Mouse (Mus musculus): ENCODE measurements around the gene Gdpd5.

Gdpd5 gene

DNA sequence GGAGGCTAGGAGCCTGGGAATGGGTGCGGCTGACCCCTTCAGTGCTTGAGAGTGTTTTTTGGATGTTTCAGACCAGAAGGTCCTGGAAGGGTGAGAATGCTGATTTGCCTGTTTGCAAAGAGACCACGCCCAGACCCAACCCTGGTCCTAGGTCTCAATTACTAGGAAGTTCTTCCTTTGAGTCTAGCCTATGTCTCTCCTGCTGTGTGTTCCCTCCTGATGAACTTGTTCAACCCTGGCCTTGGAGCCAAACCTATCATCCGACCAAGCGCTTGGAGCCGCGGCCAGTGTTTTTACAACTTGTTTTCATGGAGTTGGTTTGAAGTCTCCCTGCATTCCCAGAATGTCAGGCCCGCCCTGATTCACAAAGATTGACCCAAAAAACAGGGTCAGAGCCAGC is 22.0 kb downstream of the Gdpd5 start:
- DNase-seq (ENCODE audit: inconsistent age in 2 of 2, low spot score in 1 of 2), result no peak

DNA sequence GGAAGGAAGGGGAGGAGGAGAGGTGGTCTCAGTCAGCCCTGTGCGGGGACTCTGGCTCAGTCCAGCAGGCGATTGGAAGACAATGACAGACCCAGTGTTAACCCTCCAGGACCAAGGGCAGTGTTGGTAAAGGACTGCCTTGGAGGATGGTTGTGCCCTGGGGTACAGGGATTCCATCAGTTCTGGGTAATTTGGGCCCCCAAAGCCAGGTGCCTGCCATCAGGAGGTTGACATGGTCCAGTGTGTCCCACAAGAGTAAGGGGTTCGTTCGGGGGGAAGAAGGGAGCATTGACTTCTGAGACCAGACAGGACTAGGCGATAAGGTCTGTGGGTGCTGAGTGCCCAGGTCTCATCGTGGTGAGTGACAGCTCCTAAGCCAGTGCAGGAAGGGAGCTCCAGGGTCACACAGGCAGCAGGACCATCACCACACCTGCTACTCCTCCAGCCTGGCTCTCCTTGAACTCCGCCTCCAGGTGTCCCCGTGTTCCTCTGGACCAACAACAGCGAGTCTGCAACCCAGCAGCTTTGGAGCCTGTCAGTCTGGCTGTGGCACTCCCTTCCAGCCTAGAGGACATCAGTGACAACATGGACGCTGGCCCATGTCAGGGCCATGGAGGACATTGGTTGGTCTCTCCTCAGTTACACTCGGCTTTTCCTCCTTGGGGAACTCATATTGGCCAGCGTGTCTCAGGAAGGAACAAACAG is 23.0 kb downstream of the Gdpd5 start:
- DNase-seq (ENCODE audit: inconsistent age in 2 of 2, low spot score in 1 of 2), result no peak

DNA sequence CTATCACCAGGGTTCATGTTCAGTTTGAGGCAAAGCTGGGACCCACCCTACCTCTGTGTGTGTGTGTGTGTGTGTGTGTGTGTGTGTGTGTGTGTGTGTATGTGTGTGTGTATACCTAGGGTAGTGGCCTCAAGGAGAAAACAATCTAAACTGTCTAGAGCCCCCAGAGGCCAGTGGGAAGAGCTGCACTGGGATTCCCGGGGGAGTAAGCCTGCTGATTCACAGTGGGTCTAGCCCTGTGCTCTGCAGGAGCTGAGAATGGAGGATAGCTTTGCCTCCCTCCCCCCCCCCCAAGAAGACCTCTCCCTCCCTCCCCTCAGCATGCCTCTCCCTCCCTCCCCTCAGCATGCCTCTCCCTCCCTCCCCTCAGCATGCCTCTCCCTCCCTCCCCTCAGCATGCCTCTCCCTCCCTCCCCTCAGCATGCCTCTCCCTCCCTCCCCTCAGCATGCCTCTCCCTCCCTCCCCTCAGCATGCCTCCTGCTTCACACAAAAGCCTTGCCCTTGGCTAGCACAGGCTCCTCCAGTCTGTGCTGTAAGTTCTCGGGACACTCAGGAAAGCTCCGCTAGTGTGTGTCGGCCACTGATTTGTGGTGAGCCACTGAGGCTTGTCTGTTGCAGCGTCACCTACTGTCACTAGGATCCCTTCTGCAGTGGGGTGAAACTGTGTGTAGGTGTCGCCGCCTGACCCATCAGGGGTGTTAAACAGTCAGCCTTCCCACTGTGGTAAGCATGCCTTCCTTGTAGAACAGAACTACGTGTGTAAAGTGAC is 24.4 kb downstream of the Gdpd5 start:
- no peak for DNase-seq (ENCODE audit: inconsistent age in 2 of 2, low spot score in 1 of 2)

DNA sequence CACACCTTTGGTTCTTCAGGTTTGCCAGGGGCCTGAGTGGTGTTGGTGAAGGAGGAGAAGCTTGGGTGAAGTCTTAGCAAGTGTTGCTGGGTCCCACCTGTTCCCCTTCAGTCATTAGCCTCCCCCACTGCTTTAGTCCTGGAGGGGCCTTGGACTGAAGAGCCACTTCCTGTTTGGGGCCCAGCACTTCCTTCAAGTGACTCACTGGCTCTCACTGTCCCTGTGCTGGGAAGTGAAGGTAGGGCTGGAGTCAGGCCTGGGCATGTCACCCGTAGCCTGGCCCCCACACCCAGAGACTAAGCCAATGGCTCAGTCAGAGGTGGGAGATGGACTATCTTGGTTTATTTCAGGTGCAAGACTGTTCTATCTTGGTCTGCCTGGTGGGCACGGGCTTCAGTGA is 26.4 kb downstream of the Gdpd5 start:
- no peak for DNase-seq (ENCODE audit: inconsistent age in 2 of 2, low spot score in 1 of 2)

DNA sequence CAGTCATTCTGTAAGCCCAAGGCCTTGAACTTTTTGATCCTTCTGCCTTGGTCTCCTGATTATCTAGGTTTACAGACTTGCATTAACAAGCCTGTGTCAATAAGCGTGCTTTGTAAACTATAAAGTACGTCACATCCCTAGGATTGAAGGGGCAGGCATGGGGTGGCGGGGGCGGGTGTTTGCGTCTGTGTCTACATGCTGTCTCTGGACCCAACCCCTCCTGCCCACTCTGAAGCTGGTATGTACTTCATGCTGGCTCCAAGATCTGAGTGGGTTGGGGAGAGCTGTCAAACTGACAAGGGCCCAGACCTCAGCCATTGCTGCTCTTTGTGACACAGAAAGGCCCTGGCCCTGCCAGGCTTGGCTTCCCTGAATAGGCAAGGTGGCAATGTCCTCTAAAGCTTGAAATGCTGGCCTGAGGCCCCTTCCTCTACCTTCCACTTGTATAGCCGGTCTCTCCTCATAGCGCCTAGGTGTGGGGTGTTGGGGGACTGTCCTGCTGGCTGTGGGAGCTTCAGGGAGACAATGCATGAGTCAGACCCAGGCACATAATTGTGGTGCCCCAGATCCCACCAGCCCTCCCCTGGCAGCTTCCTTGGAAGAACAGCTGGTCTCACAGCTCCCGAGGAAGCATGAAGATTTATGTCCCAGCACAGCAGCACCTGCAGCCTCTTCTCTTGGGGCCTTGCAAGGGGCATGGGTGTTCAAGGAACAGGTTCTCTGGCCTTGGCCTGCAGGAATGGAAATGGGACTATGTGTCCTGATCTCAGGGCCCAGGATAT is 28.4 kb downstream of the Gdpd5 start:
- no peak for DNase-seq (ENCODE audit: inconsistent age in 2 of 2, low spot score in 1 of 2)

DNA sequence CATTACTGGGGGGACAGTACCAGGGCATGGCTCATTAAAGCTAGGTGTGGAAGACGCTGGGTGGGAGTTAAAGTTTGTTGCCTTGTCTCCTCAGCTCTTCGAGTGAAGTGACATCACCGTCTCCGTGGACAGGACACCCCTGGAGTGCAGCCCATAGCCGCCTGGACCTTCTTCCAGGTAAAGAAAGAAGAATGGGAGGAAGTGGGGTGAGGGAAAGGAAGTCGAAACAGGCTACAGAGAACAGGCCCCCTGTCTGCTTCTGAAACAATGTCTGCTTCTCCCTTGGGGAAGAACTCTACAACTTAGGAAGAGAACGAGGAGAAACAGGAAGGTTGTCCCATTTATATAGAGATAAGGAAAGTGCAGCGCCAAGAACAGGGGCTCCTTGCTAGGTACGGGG is 29.1 kb downstream of the Gdpd5 start:
- DNase-seq (ENCODE audit: inconsistent age in 2 of 2, low spot score in 1 of 2), result no peak

DNA sequence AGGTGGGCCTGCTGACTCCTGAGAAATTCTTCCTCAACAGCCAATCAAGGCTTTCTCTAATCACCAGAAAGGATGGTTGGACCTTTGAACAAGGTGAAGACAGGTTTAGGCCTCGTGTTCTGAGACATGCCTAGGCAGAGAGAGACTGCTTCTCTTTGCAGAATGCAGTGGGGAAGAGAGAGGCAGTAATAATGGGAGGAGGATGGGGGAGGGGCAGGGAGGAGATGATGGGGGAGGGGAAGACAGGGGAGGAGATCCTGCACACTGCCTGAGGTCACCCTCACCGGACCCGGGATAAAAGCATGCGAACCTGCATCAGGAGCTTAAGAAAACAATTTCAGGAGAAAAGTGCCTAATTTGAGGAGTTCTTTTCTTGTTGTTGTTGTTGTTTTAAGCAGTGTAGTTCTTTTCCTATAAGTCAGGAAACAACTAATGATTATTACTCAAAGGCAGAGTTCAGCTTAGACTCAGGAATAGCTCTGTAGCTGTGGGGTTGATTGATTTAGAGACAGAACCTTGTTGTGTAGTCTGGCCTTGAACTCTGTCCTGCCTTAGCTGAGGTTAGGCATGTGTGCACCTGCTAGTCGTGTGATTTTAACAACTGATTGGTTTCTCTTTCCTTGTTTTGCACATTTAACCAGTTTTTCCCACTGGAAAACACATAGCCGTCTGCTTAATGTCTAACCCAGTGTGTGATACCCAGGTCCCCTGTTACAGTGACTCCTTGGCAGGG is 30.0 kb downstream of the Gdpd5 start:
- no peak for DNase-seq (ENCODE audit: inconsistent age in 2 of 2, low spot score in 1 of 2)

DNA sequence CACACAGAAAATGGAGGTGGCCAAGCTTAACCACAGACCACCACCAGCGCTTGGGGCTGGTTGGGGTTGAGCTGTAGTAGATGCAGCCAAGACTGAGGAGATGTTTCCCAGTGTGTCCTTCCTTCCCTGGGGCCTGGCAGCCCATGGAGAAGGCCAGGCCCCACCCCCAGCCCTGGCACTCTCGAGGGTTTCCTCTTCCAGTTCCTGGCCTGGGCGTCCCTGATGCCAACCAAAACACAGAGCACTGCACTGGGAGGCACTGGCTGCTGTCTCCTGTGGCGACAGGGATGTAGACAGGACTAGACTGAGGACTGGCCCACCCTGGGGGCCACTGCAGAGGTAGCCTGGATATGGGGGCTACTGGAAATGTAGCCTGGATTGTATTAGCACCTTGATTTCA is 33.8 kb downstream of the Gdpd5 start:
- DNase-seq (ENCODE audit: inconsistent age in 2 of 2, low spot score in 1 of 2), result peak in 1 of 2 experiments; percentile 56

DNA sequence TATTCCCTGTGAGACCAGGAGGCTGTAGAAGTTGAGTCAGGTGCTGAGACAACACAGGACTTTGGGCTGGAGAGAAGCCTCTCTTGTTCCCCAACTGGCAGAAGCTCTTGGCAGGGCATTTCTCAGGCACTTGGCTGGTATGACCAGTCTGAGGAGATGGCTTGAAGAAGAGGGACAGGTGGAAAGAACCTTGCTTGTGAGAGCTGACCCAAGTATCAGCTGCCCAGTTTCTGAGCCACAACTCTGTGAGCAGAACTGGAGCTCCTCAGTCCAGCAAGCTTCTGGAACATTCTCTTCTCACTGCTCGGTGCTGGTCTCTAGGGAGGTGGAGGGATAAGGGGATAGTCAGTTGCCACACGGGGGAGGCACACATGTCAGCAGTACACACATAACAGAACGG is 38.1 kb downstream of the Gdpd5 start:
- DNase-seq (ENCODE audit: inconsistent age in 2 of 2, low spot score in 1 of 2), result no peak

DNA sequence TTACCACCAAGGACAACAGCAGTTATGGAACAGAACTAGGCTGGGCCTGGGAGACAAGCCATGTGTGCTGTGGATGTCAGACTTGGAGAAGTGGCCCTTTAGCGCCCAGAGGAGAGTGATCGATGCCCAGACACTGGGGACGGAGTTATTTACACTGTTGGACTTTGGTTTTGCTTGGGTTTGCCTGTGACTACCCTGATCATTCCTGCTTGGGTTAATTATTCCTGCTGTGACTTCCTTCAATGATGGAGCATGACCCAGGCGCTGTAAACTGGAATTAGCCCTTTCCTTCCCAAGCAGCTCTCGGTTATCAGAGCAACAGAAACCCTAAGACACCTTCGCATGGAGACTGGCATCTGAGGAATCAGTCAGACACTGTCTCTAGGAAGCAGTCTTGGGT is 39.8 kb downstream of the Gdpd5 start:
- DNase-seq (ENCODE audit: inconsistent age in 2 of 2, low spot score in 1 of 2), result no peak

DNA sequence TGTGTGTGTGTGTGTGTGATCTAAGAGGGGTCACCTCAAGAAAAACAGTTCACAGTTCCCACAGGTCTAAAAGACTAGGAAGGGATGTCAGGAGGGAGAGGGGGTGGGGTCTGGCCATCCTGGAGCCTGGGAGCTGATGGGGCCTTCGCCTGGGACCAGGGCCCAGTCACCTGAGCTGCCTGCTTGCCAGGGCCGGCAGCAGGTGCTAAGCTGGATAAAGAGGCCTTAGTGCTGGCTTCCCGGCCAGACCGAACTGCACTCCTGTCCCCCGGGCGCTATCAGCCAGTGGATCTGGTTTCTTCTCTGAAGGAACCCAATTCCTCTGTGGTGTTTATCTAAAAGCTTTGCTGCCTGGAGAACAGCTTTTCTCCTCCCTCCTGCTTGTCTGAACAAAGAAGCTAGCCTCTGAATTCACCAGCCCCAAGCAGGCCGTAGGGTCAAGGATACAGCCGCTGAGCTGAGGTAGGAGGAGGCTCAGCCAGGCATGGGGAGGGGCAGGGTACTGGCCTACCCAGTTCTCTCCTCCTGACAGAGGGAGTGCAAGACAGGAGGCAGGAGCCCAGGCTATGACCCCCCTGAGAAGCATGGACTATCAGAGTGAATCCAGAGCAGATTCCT is 43.4 kb downstream of the Gdpd5 start:
- DNase-seq (ENCODE audit: inconsistent age in 2 of 2, low spot score in 1 of 2), result peak; percentile 73 to 79

DNA sequence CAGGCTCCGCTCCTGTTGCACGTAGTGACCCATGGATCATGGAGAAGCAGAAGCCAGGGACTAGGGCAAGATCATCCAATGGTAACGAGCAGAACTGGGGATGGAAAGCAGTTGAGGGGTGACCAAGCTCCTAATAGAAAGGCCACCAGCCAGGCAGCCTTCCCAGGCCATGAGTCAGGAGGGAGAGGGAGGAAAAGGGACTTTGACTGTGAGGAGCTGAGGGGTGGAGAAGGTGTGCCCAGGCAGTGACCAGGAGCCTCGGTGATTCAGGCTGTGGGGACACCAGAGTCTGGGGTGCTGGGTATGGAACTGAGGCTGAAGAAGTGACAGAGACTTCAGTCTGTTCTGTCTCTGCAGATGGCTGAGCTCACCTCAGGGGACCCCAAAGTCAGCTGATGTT is 44.5 kb downstream of the Gdpd5 start:
- peak in 1 of 2 experiments; percentile 55 for DNase-seq (ENCODE audit: inconsistent age in 2 of 2, low spot score in 1 of 2)

DNA sequence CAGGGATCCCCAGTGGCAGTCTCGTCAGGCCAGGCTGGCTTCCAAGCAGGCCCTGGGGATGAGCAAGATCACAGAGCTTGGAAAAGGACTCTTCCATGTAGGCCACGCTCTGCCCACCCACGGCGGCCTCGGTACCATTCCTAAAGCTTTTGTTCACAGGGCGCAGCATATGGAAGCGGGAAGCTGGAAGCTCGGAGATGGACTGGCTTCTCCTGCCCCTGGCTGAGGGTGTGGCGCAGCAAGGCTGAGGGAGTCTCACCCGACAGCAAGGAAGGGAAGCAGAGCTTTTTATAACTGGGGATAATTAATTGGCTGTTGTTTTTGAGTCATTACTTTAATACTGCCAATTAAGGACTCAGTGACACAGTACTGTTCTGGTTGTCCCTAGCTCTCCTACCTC is 45.8 kb downstream of the Gdpd5 start:
- no peak for DNase-seq (ENCODE audit: inconsistent age in 2 of 2, low spot score in 1 of 2)

DNA sequence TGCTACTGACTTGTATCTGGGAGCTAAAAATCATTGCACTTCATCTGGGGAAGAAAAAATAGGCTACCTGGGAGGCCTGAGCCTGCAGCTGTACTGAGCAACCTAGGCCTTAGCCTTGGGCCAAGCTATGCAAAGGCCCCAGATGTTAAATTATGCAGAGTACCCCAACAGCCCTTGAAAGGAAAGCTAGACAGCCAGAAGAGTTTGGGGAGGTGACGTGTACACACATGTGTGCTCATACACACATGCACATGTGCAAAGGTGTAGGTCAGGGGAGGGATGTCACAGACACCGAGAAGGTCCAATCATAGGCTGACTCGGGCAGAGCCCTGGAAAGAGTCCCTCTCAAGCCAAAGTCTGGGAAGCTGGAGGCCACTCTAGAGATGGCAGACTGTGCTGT is 46.8 kb downstream of the Gdpd5 start:
- DNase-seq (ENCODE audit: inconsistent age in 2 of 2, low spot score in 1 of 2), result no peak

DNA sequence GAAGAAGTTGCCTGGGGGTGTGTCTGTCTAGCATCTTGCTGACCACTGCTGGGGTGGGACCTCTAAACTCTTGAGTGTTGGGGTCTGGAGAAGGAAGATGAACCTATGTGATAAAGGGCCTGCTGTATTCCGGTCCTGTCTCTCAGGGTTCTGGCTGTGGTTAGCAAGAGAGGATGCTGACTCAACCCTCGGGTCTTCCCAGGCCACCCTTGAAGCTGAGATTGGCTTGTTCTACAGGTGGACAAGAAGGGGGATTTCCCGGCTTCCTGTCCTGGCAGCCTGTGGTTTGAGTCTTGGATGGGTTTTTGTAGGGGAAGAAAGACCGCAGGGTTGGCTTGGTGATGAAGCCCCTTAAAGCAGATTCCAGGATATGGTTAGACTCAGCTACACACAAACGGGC is 47.6 kb downstream of the Gdpd5 start:
- no peak for DNase-seq (ENCODE audit: inconsistent age in 2 of 2, low spot score in 1 of 2)

DNA sequence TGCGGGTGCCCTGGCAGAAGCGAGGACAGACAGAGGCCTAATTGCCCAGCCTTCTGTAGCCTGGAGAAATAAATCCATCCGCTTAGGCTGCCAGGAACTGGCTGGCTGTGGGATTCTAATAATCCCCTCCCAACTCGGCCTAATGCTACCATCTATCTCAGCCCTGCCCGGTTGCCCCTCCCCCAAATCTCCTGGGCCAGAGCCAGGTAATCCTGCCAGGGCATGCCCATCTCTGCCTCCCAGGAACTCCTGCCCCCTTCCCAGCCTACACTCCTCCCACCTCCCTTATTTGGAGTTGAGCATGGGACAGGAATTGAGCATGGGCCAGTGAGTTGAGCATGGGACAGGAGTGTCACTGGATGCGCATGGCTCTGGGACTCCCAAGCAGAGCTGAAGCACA is 48.6 kb downstream of the Gdpd5 start:
- DNase-seq (ENCODE audit: inconsistent age in 2 of 2, low spot score in 1 of 2), result no peak

DNA sequence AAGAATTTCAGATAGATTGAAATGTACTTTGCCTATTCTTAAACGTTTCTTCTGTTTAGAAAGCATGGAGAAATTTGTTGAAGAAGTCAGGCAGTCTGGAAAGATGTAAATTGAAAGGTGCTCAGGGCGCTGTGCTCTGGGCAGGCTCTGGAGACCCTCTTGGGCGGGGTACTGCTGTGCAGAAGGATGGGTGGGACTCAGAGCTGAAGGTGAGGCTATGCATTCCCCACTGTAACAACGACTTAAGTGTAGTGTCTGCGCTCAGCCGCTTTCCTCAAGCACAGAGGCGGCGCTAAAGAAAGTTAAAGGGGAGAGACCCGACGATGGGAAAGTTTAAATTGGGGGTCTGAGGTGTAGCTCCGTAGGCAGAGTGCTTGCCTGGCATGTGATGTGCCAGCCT is 49.0 kb downstream of the Gdpd5 start:
- DNase-seq (ENCODE audit: inconsistent age in 2 of 2, low spot score in 1 of 2), result no peak

DNA sequence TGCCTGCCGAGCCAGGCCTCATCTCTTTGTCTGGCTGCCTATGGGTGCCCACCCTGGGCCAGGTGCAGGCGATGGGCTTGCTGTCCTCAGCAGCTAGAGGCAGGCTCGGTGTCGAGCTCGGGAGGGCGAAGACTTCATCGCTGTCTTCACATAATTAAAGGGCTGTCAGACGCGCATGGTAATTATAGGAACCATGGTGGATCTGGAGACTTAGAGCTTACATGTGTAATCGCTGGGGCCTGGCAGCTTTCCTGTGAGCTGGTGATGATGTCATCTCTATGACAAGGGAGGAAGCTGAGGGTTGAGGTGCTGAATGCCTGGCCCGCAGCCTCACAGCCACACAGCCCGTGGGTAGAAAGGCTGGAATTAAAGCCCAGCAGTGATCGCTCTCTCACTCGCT is 51.0 kb downstream of the Gdpd5 start:
- DNase-seq (ENCODE audit: inconsistent age in 2 of 2, low spot score in 1 of 2), result no peak

DNA sequence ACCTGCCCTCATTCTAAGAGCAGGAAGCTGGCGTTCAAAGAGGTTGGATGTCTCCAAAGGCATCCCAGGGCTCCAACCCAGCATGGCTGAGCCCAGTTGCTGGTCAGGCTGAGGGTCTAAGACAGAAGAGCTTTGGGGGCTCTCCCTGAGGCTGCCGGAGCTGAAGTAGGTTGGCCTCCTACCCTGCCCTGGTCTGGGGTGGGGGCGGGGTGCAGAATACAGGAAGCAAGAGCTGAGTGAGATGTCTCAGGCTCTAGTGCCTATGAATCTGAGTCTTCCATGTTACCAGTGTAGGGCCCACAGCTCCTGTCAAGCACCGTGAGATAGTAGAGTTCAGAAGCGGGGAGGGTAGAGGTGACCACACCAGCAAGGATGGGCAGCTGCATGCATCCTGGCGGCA is 51.6 kb downstream of the Gdpd5 start:
- DNase-seq (ENCODE audit: inconsistent age in 2 of 2, low spot score in 1 of 2), result no peak

DNA sequence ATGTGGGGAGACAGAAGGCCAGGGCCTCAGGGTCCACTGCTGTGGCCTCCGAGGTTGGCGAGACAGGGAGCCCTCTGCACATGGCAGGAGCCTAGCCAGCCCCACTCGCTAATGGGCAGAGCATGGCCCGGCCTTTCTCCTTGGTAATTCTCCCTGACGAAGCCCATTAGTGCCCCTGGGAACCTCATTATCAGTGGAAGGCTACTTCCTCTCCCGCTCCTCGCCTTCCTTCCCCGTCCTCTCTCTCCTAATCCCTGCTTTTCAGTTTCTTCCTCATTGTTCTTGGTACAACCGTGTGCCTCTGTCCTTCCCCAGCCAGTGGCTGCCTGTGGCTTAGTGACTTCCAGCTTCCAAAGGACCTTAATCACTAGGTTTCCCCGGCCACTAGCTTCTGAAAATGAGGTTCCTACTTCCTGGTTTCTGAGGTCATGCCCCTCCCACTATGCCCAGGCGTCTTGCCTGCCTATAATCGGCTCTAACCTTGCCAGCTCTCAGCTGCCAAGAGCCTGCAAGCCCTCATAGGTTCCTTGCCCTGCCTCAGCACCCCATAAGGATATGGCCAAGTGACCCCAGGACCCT is 53.5 kb downstream of the Gdpd5 start:
- no peak for DNase-seq (ENCODE audit: inconsistent age in 2 of 2, low spot score in 1 of 2)

DNA sequence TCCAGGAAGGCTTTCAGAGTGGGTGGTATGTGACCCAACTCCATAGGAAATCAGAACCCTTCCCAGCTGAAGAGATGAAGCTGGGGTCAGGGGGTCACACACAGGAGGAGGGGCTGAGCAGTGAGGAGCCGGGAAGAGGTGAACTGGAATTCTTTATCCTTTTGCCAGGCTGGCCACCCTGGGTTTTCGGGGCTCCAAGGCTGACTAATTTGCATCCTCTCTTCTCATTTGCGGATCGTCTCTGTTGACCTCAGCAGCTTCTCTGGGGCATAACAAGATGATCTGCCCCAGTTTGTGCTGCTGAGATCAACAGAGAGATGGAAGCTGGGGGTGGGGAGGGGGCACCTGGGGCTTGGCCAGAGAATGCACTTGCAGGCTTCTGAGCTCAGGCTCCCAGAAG is 55.3 kb downstream of the Gdpd5 start:
- no peak for DNase-seq (ENCODE audit: inconsistent age in 2 of 2, low spot score in 1 of 2)

All from adrenal gland, adult (tissue).